Mouse (Mus musculus) layer of hippocampus, postnatal 36 days (tissue): ENCODE measurements around the gene Clec4e. TPM values are rescaled to one million over a fixed set of nuclear protein-coding genes. Genes with fewer than 3 reads are reported as not detected.

Source experiments
- total RNA-seq, 2 experiments: library from RNA; stranded (reverse); gene quantifications; 2 replicates each; pipeline ENCODE4 v1.2.3; 2021

Clec4e gene
- total RNA-seq, 2 experiments from 2014 or later, result not detected

Other genes with a start within 250 kb of the Clec4e start
- not detected for gene Clec4b1, start 239.9 kb downstream of the Clec4e start, total RNA-seq
- 1 to 10 TPM; 1.8 to 2.7 TPM for gene Clec4a2, start 183.4 kb downstream of the Clec4e start, total RNA-seq
- not detected for gene Clec4b2, start 117.0 kb downstream of the Clec4e start, total RNA-seq
- gene Clec4n, start 60.0 kb downstream of the Clec4e start, total RNA-seq, result not detected
- not detected for gene Clec4d, start 27.8 kb downstream of the Clec4e start, total RNA-seq
- gene Vmn2r19, start 18.5 kb upstream of the Clec4e start, total RNA-seq, result not detected
- not detected for gene Vmn2r20, start 128.2 kb upstream of the Clec4e start, total RNA-seq
- gene Vmn2r21, start 243.5 kb upstream of the Clec4e start, total RNA-seq, result not detected